Mouse (Mus musculus) CH12.LX (cell line): ENCODE measurements around the gene Snrpd3. TPM values are rescaled to one million over a fixed set of nuclear protein-coding genes. Genes with fewer than 3 reads are reported as not detected.

Source experiments
- DNase-seq: peaks from one replicate; pipeline ENCODE4 v3.0.0-alpha.2; 2013; ENCODE audit errors: extremely low read depth
- H3K27ac ChIP-seq: 2 replicates; pipeline ENCODE4 v1.5.1; 2012; ENCODE audit warnings: low read depth, mild to moderate bottlenecking, control low read depth, moderate library complexity; ENCODE audit not compliant: insufficient read depth
- H3K27me3 ChIP-seq: replicated peaks from 2 replicates; pipeline ENCODE3; 2012; ENCODE audit warnings: inconsistent platforms
- H3K36me3 ChIP-seq, 2 experiments: replicated peaks in 1 of 2; 2 replicates each; pipeline versions ENCODE3 to v1.6.1; 2012; ENCODE audit warnings: inconsistent platforms in 1 of 2, low read length in 1 of 2, mild to moderate bottlenecking in 1 of 2, mixed read lengths in 1 of 2, moderate library complexity in 1 of 2; ENCODE audit not compliant: control insufficient read depth in 1 of 2, insufficient read depth in 1 of 2
- H3K4me1 ChIP-seq, 2 experiments: 2 replicates each; pipeline ENCODE4 v1.6.1; 2012; ENCODE audit warnings: inconsistent platforms in 1 of 2, moderate library complexity in 1 of 2; ENCODE audit not compliant: insufficient read depth in 2 of 2, control insufficient read depth in 1 of 2
- H3K4me2 ChIP-seq: 2 replicates; pipeline ENCODE4 v1.6.1; 2012; ENCODE audit warnings: low read depth, mild to moderate bottlenecking, control low read depth; ENCODE audit not compliant: poor library complexity, insufficient read depth, severe bottlenecking
- H3K4me3 ChIP-seq, 3 experiments: fragments of 150-350 bp in 1 of 3; sonication (generic) in 1 of 3; replicated peaks in 1 of 3; 2 replicates each; pipeline versions ENCODE3 to v1.5.1; 2011 to 2012; ENCODE audit warnings: low read depth in 2 of 3, low read length in 2 of 3, mild to moderate bottlenecking in 2 of 3, moderate library complexity in 2 of 3, control low read depth in 1 of 3, improper control_type of control experiment in 1 of 3, inconsistent platforms in 1 of 3, mixed read lengths in 1 of 3; ENCODE audit not compliant: poor library complexity in 1 of 3
- H3K79me2 ChIP-seq: replicated peaks from 2 replicates; pipeline ENCODE4 v1.6.1; 2012; ENCODE audit warnings: mild to moderate bottlenecking, moderate library complexity; ENCODE audit not compliant: control insufficient read depth, poor library complexity, insufficient read depth, severe bottlenecking; ENCODE audit errors: extremely low read depth
- H3K9ac ChIP-seq: 2 replicates; pipeline ENCODE4 v1.6.1; 2012; ENCODE audit warnings: low read depth, mild to moderate bottlenecking, control low read depth, moderate library complexity; ENCODE audit not compliant: insufficient read depth
- H3K9me3 ChIP-seq: replicated peaks from 2 replicates; pipeline ENCODE3; 2012; ENCODE audit warnings: low read length, inconsistent platforms, mixed read lengths
- BHLHE40 ChIP-seq: IDR thresholded peaks from 2 replicates; pipeline ENCODE4 v1.6.1; 2011; ENCODE audit warnings: mild to moderate bottlenecking, low read depth, low read length, improper control_type of control experiment
- CHD2 ChIP-seq: IDR thresholded peaks from 2 replicates; pipeline ENCODE4 v1.6.1; 2011; ENCODE audit warnings: low read length, improper control_type of control experiment
- IRF4 ChIP-seq: IDR thresholded peaks from 2 replicates; pipeline ENCODE4 v1.6.1; 2014; ENCODE audit warnings: low read depth, mild to moderate bottlenecking, inconsistent platforms, low read length, improper control_type of control experiment
- JUN ChIP-seq: IDR thresholded peaks from 2 replicates; pipeline ENCODE4 v1.6.1; 2011; ENCODE audit warnings: low read depth, mild to moderate bottlenecking, low read length, improper control_type of control experiment, moderate library complexity; ENCODE audit not compliant: insufficient read depth
- JUND ChIP-seq: conservative IDR thresholded peaks from 2 replicates; pipeline ENCODE4 v1.6.1; 2011; ENCODE audit warnings: low read depth, low read length, improper control_type of control experiment
- KAT2A ChIP-seq: IDR thresholded peaks from 2 replicates; pipeline ENCODE4 v1.6.1; 2012; ENCODE audit warnings: low read length, improper control_type of control experiment, inconsistent platforms; ENCODE audit not compliant: insufficient replicate concordance
- MAX ChIP-seq: IDR thresholded peaks from 2 replicates; pipeline ENCODE4 v1.6.1; 2011; ENCODE audit warnings: low read length, improper control_type of control experiment
- MAZ ChIP-seq: IDR thresholded peaks from 2 replicates; pipeline ENCODE4 v1.6.1; 2012; ENCODE audit warnings: low read depth, mild to moderate bottlenecking, inconsistent platforms, low read length, improper control_type of control experiment, moderate library complexity
- MEF2A ChIP-seq: IDR thresholded peaks from 2 replicates; pipeline ENCODE4 v1.6.1; 2014; ENCODE audit warnings: low read depth, mild to moderate bottlenecking, inconsistent platforms, low read length, improper control_type of control experiment, borderline replicate concordance
- MXI1 ChIP-seq: IDR thresholded peaks from 2 replicates; pipeline ENCODE4 v1.6.1; 2011; ENCODE audit warnings: mild to moderate bottlenecking, low read depth, low read length, improper control_type of control experiment
- MYC ChIP-seq: IDR thresholded peaks from 2 replicates; pipeline ENCODE4 v1.6.1; 2011; ENCODE audit warnings: low read depth, mild to moderate bottlenecking, improper control_type of control experiment, low read length
- NELFE ChIP-seq: IDR thresholded peaks from 2 replicates; pipeline ENCODE4 v1.6.1; 2011; ENCODE audit warnings: low read depth, low read length, improper control_type of control experiment
- NRF1 ChIP-seq: IDR thresholded peaks from 2 replicates; pipeline ENCODE4 v1.6.1; 2014; ENCODE audit warnings: low read depth, mild to moderate bottlenecking, inconsistent platforms, low read length, improper control_type of control experiment, moderate library complexity
- PAX5 ChIP-seq: IDR thresholded peaks from 2 replicates; pipeline ENCODE4 v1.6.1; 2012; ENCODE audit warnings: low read length, inconsistent platforms, mixed read lengths
- POLR2A ChIP-seq: IDR thresholded peaks from 2 replicates; pipeline ENCODE4 v1.6.1; 2011; ENCODE audit warnings: low read depth, mild to moderate bottlenecking, improper control_type of control experiment, low read length
- RCOR1 ChIP-seq: conservative IDR thresholded peaks from 2 replicates; pipeline ENCODE4 v1.6.1; 2012; ENCODE audit warnings: low read depth, mild to moderate bottlenecking, inconsistent platforms, low read length, improper control_type of control experiment
- SIN3A ChIP-seq: IDR thresholded peaks from 2 replicates; pipeline ENCODE4 v1.6.1; 2012; ENCODE audit warnings: low read length, improper control_type of control experiment, inconsistent platforms
- TBP ChIP-seq: conservative IDR thresholded peaks from 2 replicates; pipeline ENCODE4 v1.6.1; 2011; ENCODE audit warnings: low read depth, low read length, improper control_type of control experiment
- TCF12 ChIP-seq: IDR thresholded peaks from 2 replicates; pipeline ENCODE4 v1.6.1; 2014; ENCODE audit warnings: low read depth, mild to moderate bottlenecking, inconsistent platforms, low read length, improper control_type of control experiment
- UBTF ChIP-seq: IDR thresholded peaks from 2 replicates; pipeline ENCODE4 v1.6.1; 2012; ENCODE audit warnings: low read depth, mild to moderate bottlenecking, inconsistent platforms, low read length, improper control_type of control experiment, moderate library complexity
- USF1 ChIP-seq: IDR thresholded peaks from 2 replicates; pipeline ENCODE4 v1.6.1; 2014; ENCODE audit warnings: low read depth, mild to moderate bottlenecking, inconsistent platforms, low read length, improper control_type of control experiment
- USF2 ChIP-seq: conservative IDR thresholded peaks from 2 replicates; pipeline ENCODE4 v1.6.1; 2011; ENCODE audit warnings: low read depth, low read length, improper control_type of control experiment
- ZKSCAN1 ChIP-seq: IDR thresholded peaks from 2 replicates; pipeline ENCODE4 v1.6.1; 2012; ENCODE audit warnings: low read depth, inconsistent platforms, low read length, improper control_type of control experiment, borderline replicate concordance
- ZNF384 ChIP-seq: IDR thresholded peaks from 2 replicates; pipeline ENCODE4 v1.6.1; 2012; ENCODE audit warnings: low read depth, low read length, improper control_type of control experiment, inconsistent platforms
- dilution Hi-C: fragments of 300-500 bp; cut with MboI; formaldehyde crosslinking; loops from 2 replicates; pipeline ENCODE4 v1.14.3; 2020; ENCODE audit warnings: low sequenced_read_pairs; ENCODE audit not compliant: extremely low pct_unique_long_range_greater_than_20kb, extremely low pct_ligation_motif_present
- in situ Hi-C: fragments of 300-500 bp; cut with MboI; formaldehyde crosslinking; loops from 3 replicates; pipeline ENCODE4 v1.14.3; 2019; ENCODE audit warnings: low sequenced_read_pairs, low pct_ligation_motif_present, low pct_unique_long_range_greater_than_20kb, mixed read lengths
- polyA plus RNA-seq: library from polyadenylated mRNA; unstranded; fragments of >175 nt; gene quantifications from 2 replicates; pipeline ENCODE4 v1.2.1, GENCODE M21; 2012; ENCODE audit warnings: low read depth; ENCODE audit not compliant: insufficient read length
- total RNA-seq, 2 experiments: library from RNA; depleted of rRNA; stranded (reverse); fragments of 300-350 nt in 1 of 2; fragments of >200 nt in 1 of 2; gene quantifications; 2 replicates each; pipeline ENCODE4 v1.2.3; 2012 to 2014

The Snrpd3 gene
- total and polyA plus RNA-seq, 3 experiments = 57.8 to 554 (median 101) TPM

DNA sequence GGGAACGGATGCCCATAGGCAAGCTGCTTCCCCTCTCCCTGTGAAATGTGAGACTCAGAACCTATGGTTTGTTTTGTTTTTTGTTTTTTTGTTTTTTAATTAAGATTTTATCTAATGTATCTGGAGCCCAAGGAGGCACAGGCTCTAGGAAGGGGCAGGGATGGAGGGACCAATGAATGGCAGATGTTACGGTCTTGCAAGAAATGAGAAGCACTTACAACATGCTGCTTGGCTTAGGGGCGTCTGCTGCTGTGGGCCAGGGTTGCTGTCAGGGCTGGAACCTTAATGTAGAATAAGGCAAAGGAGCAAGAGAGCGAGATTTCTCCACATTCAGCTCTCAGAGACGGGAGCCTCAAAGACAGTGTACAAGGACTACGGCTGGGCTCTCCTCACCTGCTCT, 38.2 kb downstream of the Snrpd3 start:
- dilution Hi-C loops = no loop called here
- no peak for TF ChIP-seq MXI1
- no peak for TF ChIP-seq SIN3A
- no peak for TF ChIP-seq ZKSCAN1
- TF ChIP-seq USF2 = no peak
- TF ChIP-seq KAT2A = no peak
- TF ChIP-seq, all 38 proteins: peak for 0
- peaks cover 14 to 32% of the 10 kb centered on the region in 2 experiments for H3K4me1 ChIP-seq
- no peaks in the 10 kb centered on the region for H3K36me3 ChIP-seq
- no peak overlapping the region for H3K4me3 ChIP-seq
- H3K27me3 ChIP-seq = peaks cover 8% of the 10 kb centered on the region
- no peaks in the 10 kb centered on the region for H3K9me3 ChIP-seq
- in situ Hi-C loops = no loop called here
- no peak overlapping the region for H3K9ac ChIP-seq
- no peak overlapping the region for H3K4me2 ChIP-seq
- H3K27ac ChIP-seq = no peak overlapping the region
- DNase-seq = no peak
- no peaks in the 10 kb centered on the region for H3K79me2 ChIP-seq

DNA sequence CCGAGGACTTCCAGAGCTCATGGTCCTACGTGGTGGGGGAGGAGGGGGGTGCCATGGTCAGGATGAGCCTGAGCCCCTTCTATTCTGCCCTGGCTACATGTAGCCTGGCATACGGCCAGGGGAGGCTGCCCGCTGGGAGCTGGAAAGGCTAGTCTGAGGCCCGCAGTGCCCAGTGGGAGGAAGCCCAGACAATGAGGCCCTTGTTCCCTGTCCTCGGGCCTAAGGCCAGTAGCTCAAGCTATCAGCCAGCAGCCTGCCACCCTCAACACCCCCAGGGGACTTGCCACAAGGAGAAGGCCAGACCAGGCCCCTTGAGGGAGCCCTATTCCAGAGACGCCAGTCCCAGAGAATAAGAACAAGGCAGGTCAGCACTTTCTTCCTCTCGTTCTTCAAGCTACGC, 38.7 kb downstream of the Snrpd3 start:
- H3K27me3 ChIP-seq = peaks cover 13% of the 10 kb centered on the region

DNA sequence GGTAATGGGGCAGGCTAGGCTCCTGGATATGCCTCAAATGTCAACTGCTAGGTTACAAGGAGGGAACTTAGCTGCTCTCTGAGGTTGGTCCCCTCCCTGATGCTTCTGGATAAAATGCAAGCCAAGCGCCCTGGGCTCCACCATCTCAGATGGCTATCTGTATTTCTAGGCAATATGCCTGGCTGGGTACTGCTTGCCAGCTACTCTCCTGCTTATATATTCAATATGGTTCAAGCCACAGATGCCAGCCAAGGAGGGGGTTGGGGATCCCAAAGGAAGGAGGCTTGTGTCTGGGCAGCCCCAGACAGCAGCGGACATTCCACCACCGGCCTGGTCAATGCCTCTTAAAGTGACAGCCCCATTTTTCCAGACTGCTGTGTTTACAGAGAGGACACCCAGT, 41.2 kb downstream of the Snrpd3 start:
- H3K4me1 ChIP-seq = peaks cover 14 to 28% of the 10 kb centered on the region in 2 experiments
- TF ChIP-seq UBTF (no peak), TBP (no peak), POLR2A (no peak), MAX (no peak), BHLHE40 (no peak), RCOR1 (no peak), IRF4 (no peak), USF1 (no peak), ZKSCAN1 (no peak), SIN3A (no peak), JUN (no peak), NRF1 (no peak), TCF12 (no peak), PAX5 (no peak)
- TF ChIP-seq, all 38 proteins: peak for 0
- no peak overlapping the region for H3K9ac ChIP-seq
- no peak for DNase-seq
- no peaks in the 10 kb centered on the region for H3K9me3 ChIP-seq
- no peaks in the 10 kb centered on the region for H3K79me2 ChIP-seq
- in situ Hi-C loops = no loop called here
- H3K4me3 ChIP-seq = no peak overlapping the region
- no peak overlapping the region for H3K27ac ChIP-seq
- H3K4me2 ChIP-seq = no peak overlapping the region
- peaks cover 20% of the 10 kb centered on the region for H3K27me3 ChIP-seq
- no peaks in the 10 kb centered on the region for H3K36me3 ChIP-seq
- dilution Hi-C loops = no loop called here

More for the DNA sequence above, 38.7 kb downstream of the Snrpd3 start:
- in situ Hi-C loops = no loop called here
- Histone ChIP-seq H3K27ac (no peak overlapping the region), H3K4me1 (peaks cover 14 to 31% of the 10 kb centered on the region in 2 experiments), H3K4me2 (no peak overlapping the region), H3K36me3 (no peaks in the 10 kb centered on the region), H3K9me3 (no peaks in the 10 kb centered on the region), H3K9ac (no peak overlapping the region), H3K79me2 (no peaks in the 10 kb centered on the region), H3K4me3 (no peak overlapping the region)
- TF ChIP-seq USF1 = no peak
- no peak for TF ChIP-seq JUND
- no peak for TF ChIP-seq NELFE
- no peak for TF ChIP-seq RCOR1
- no peak for TF ChIP-seq CHD2
- no peak for TF ChIP-seq ZNF384
- no peak for TF ChIP-seq MYC
- TF ChIP-seq KAT2A = no peak
- no peak for TF ChIP-seq MEF2A
- TF ChIP-seq MAZ = no peak
- TF ChIP-seq JUN = no peak
- dilution Hi-C loops = no loop called here
- DNase-seq = no peak
